Mouse (Mus musculus): ENCODE data around the gene Gm10031.
A peak's percentile ranks its signal among the peaks of the same experiment; 100 is the strongest.

Gene Gm10031

GRCm38 (mm10) chr1:156539787-156540560, 16.2 kb downstream of the Gm10031 start:
- DNase-seq (ENCODE audit: low spot score in 2 of 2) = no peak

- DNase-seq (ENCODE audit: low spot score in 2 of 2) = no peak
Measured at GRCm38 (mm10) chr1:156543999-156544398, 20.2 kb downstream of the Gm10031 start.

GRCm38 (mm10) chr1:156558024-156558930, 34.5 kb downstream of the Gm10031 start, which contains the start of gene Abl2:
Abl2 (plus strand) TSS chr1:156558786.
- DNase-seq (ENCODE audit: low spot score in 2 of 2) = peak; percentile 72 to 82

GRCm38 (mm10) chr1:156558950-156559640, 35.3 kb downstream of the Gm10031 start:
- DNase-seq (ENCODE audit: low spot score in 2 of 2) = peak; percentile 23 to 24

GRCm38 (mm10) chr1:156559641-156560020, 35.8 kb downstream of the Gm10031 start:
- no peak for DNase-seq (ENCODE audit: low spot score in 2 of 2)

- no peak for DNase-seq (ENCODE audit: low spot score in 2 of 2)
Measured at GRCm38 (mm10) chr1:156560500-156560899, 36.7 kb downstream of the Gm10031 start.

- DNase-seq (ENCODE audit: low spot score in 2 of 2) = no peak
Measured at GRCm38 (mm10) chr1:156565328-156565727, 41.5 kb downstream of the Gm10031 start.

- peak; percentile 11 to 33 for DNase-seq (ENCODE audit: low spot score in 2 of 2)
Measured at GRCm38 (mm10) chr1:156566132-156566531, 42.3 kb downstream of the Gm10031 start.

GRCm38 (mm10) chr1:156569615-156570014, 45.8 kb downstream of the Gm10031 start:
- no peak for DNase-seq (ENCODE audit: low spot score in 2 of 2)

- no peak for DNase-seq (ENCODE audit: low spot score in 2 of 2)
Measured at GRCm38 (mm10) chr1:156572952-156573351, 49.1 kb downstream of the Gm10031 start.

Data from spleen, postnatal 14 days (tissue).